Comparison of ENCODE assay signal across 14 mouse cellular contexts in the genomic region with DNA sequence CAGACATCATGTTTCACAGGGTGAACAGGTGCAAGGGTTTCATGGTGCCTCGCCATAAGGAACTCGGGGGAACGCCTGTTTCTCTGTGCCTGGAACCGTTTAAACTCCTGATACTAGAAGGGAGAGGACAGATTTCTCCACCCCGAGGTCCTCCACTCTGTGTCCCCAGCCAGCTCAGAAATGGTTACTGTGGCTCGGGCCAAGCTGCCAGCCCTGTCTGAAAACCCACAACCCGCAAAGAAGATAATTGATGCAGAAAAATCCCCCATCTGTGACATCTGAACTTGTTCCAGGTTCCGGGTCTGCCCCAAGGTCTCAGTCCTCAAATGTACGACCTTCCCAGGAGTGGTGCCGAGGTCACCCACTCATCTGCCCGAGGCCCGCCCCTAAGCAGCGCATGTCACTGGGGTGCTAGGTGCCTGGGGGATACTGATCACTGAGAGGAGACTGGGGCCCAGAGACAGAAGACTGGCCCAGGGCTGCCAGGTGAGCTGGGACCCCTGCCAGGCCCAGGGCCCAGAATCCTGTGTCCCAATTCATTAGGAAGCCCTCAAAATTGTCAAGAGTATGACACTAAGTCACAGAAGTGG.
DNase-seq lines count a peak whose midpoint lies in the region; ATAC-seq lines count a peak whose summit lies in the region.
"Had no signal": no experiment of that assay in that cellular context is flagged by ENCODE, and none has a peak within 500 bp of the region (broad histone marks: within the 10 kb centered on the region; RNA-seq: fewer than 3 reads in every experiment).

No protein-coding gene starts in this region.

- no peak for ATAC-seq in cerebellum, adult (ENCODE audit: insufficient number of reproducible peaks, low FRiP score, low TSS enrichment)
- no peak for ATAC-seq in erythroblast, adult 5-6 weeks (replicated peaks; ENCODE audit: low FRiP score, poor library complexity, severe bottlenecking)
- ATAC-seq in megakaryocyte progenitor cell, adult 5-6 weeks (replicated peaks; ENCODE audit: poor library complexity): no peak
- ATAC-seq: CD4-positive, CD25-positive, alpha-beta regulatory T cell, adult 4 months; forebrain, embryonic 14.5 days; inflammation-experienced regulatory T-cells, adult 6 months had no signal

- DNase-seq in cerebellum, adult 11 months: peak; percentile 24
- DNase-seq in Muller cell, postnatal 12 days (ENCODE audit: inconsistent ontology term): peak; percentile 14
- peak; percentile 31 for DNase-seq in brain, adult 2 months (ENCODE audit: low read depth, low spot score)
- peak; percentile 90 to 92 for DNase-seq in cerebellum, postnatal 10 days
- DNase-seq: gastrocnemius, postnatal 10 days; lung, adult 18-20 months; lung, postnatal 36 days; right cerebral cortex, postnatal 4 days had no signal

Comparison
In these comparisons a context has a peak if more than half of its experiments do, and no peak if none do; other contexts are left out.
1. DNase-seq: peak in every context shown above with its lines; median percentile 91 in cerebellum, postnatal 10 days; 31 in brain, adult 2 months; 24 in cerebellum, adult 11 months; 14 in Muller cell, postnatal 12 days.